Mouse (Mus musculus) B cell, adult 67 days (primary cell): ENCODE measurements around the gene Vmn2r7. TPM values are rescaled to one million over a fixed set of nuclear protein-coding genes. Genes with fewer than 3 reads are reported as not detected.

Source experiments
- total RNA-seq, 2 experiments: library from RNA; stranded (reverse); gene quantifications; 4 replicates each; pipeline ENCODE4 v1.2.4; 2023

Gene Vmn2r7
- total RNA-seq, result not detected

DNA sequence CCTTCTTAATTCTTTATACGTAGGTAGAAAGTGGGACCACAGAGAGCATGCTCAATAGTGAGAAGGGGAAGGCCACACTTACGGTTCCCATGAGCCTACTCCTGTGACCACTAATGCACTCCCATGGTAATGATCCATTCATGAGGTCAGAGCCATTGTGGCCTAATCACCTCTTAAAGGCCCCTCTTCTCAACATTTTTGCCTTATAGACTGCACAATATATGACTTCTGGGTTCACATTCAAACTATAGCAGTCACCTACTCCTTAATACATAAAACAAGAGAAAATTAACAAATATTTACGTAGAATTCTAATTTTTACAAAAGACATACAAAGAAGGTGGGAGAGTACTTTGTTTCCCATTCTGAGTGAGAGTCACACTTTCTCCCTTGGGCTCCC is at the start of gene Vmn2r7:
Gene Vmn2r7, minus strand, starts transcription at position 101 of the 400 bp plus-strand sequence.

